In genomic region chr15:98181856-98182570, GRCm38 (mm10) we compare ENCODE assay signal across 10 mouse cellular contexts. TPM values are rescaled to one million over a fixed set of nuclear protein-coding genes. Genes with fewer than 3 reads are reported as not detected.
DNase-seq lines count a peak whose midpoint lies in the region; ATAC-seq and TF ChIP-seq lines count a peak whose summit lies in the region.
"Had no signal": no experiment of that assay in that cellular context is flagged by ENCODE, and none has a peak within 500 bp of the region (broad histone marks: within the 10 kb centered on the region; RNA-seq: fewer than 3 reads in every experiment).

No protein-coding gene starts in this region.

- peaks cover 7% of the 10 kb centered on the region; the same call in 1 of the 2 replicates for H3K4me1 ChIP-seq in embryonic facial prominence, embryonic 13.5 days
- peaks cover 16% of the 10 kb centered on the region for H3K4me1 ChIP-seq in embryonic facial prominence, embryonic 10.5 days
- H3K4me1 ChIP-seq in intestine, embryonic 16.5 days (ENCODE audit: control insufficient read depth, insufficient read depth, low read length), result peaks cover 4% of the 10 kb centered on the region; the same call in 1 of the 2 replicates
- H3K4me1 ChIP-seq in intestine, postnatal 0 days (replicated peaks; ENCODE audit: control insufficient read depth, insufficient read depth, low read length), result no peaks in the 10 kb centered on the region
- peaks cover 9% of the 10 kb centered on the region; the same call in 1 of the 2 replicates for H3K4me1 ChIP-seq in kidney, embryonic 14.5 days (ENCODE audit: control insufficient read depth, insufficient read depth, low read length)

- no peak overlapping the region for H3K4me3 ChIP-seq in embryonic facial prominence, embryonic 13.5 days
- no peak overlapping the region for H3K4me3 ChIP-seq in embryonic facial prominence, embryonic 10.5 days
- H3K4me3 ChIP-seq in intestine, embryonic 16.5 days (ENCODE audit: low read length), result no peak overlapping the region
- H3K4me3 ChIP-seq in intestine, postnatal 0 days (ENCODE audit: low read depth, low read length), result no peak overlapping the region
- H3K4me3 ChIP-seq in kidney, embryonic 14.5 days (ENCODE audit: low read length), result no peak overlapping the region

- H3K9ac ChIP-seq in embryonic facial prominence, embryonic 13.5 days, result no peak overlapping the region
- no peak overlapping the region for H3K9ac ChIP-seq in intestine, embryonic 16.5 days (ENCODE audit: low read depth, low read length)
- H3K9ac ChIP-seq in intestine, postnatal 0 days (ENCODE audit: low read depth, low read length), result no peak overlapping the region
- no peak overlapping the region for H3K9ac ChIP-seq in kidney, embryonic 14.5 days (ENCODE audit: low read depth, low read length)

- no peak for DNase-seq in embryonic facial prominence, embryonic 10.5 days (ENCODE audit: low spot score)
- DNase-seq in cerebellum, adult 18-20 months, result peak; percentile 26 to 39
- DNase-seq in spleen, adult 12 weeks (ENCODE audit: low spot score), result no peak
- no peak for DNase-seq in testis, postnatal 14 days (ENCODE audit: low spot score)

- no peak for TF ChIP-seq CTCF in intestine, postnatal 0 days (IDR thresholded peaks at IDR 0.05; ENCODE audit: low read depth)

- no peaks in the 10 kb centered on the region for H3K9me3 ChIP-seq in embryonic facial prominence, embryonic 13.5 days
- no peaks in the 10 kb centered on the region for H3K9me3 ChIP-seq in embryonic facial prominence, embryonic 10.5 days
- no peaks in the 10 kb centered on the region for H3K9me3 ChIP-seq in intestine, embryonic 16.5 days (ENCODE audit: control insufficient read depth, low read length)
- H3K9me3 ChIP-seq in intestine, postnatal 0 days (ENCODE audit: control insufficient read depth), result no peaks in the 10 kb centered on the region
- H3K9me3 ChIP-seq in kidney, embryonic 14.5 days (ENCODE audit: control insufficient read depth, low read length), result no peaks in the 10 kb centered on the region

- ATAC-seq in embryonic facial prominence, embryonic 13.5 days (ENCODE audit: insufficient number of reproducible peaks, insufficient read depth, low FRiP score, low TSS enrichment, low read depth), result no peak
- peak; percentile 6; the same call in 1 of the 2 replicates for ATAC-seq in intestine, embryonic 16.5 days
- ATAC-seq in intestine, postnatal 0 days, result no peak
- no peak for ATAC-seq in kidney, embryonic 14.5 days (ENCODE audit: low FRiP score, low TSS enrichment)

- no peak overlapping the region for H3K27ac ChIP-seq in embryonic facial prominence, embryonic 13.5 days
- H3K27ac ChIP-seq in embryonic facial prominence, embryonic 10.5 days (replicated peaks), result no peak overlapping the region
- no peak overlapping the region for H3K27ac ChIP-seq in intestine, embryonic 16.5 days (ENCODE audit: low read length)
- H3K27ac ChIP-seq in intestine, postnatal 0 days (ENCODE audit: low read depth, low read length), result no peak overlapping the region
- peak overlapping the region; percentile 47; the same call in 1 of the 2 replicates for H3K27ac ChIP-seq in kidney, embryonic 14.5 days (ENCODE audit: low read depth, low read length)

- peaks cover 10% of the 10 kb centered on the region for H3K27me3 ChIP-seq in embryonic facial prominence, embryonic 13.5 days
- peaks cover 30% of the 10 kb centered on the region for H3K27me3 ChIP-seq in embryonic facial prominence, embryonic 10.5 days (replicated peaks; ENCODE audit: low read depth, poor library complexity, severe bottlenecking)
- H3K27me3 ChIP-seq in intestine, embryonic 16.5 days (replicated peaks; ENCODE audit: control insufficient read depth, insufficient read depth, low read length), result no peaks in the 10 kb centered on the region; the same call in 1 of the 2 replicates
- H3K27me3 ChIP-seq in intestine, postnatal 0 days (replicated peaks; ENCODE audit: control insufficient read depth, insufficient read depth, low read length), result 0 out of 2 replicates have a peak, but pooled peaks cover 12% of the 10 kb centered on the region
- no peaks in the 10 kb centered on the region for H3K27me3 ChIP-seq in kidney, embryonic 14.5 days (ENCODE audit: control insufficient read depth, insufficient read depth, low read length)

- H3K4me2 ChIP-seq in embryonic facial prominence, embryonic 13.5 days, result peak overlapping the region; percentile 70
- no peak overlapping the region for H3K4me2 ChIP-seq in intestine, embryonic 16.5 days (ENCODE audit: low read depth, low read length)
- no peak overlapping the region for H3K4me2 ChIP-seq in intestine, postnatal 0 days (replicated peaks; ENCODE audit: low read depth)
- H3K4me2 ChIP-seq in kidney, embryonic 14.5 days (replicated peaks; ENCODE audit: low read depth, low read length), result no peak overlapping the region

- 67% methylated on average over 12 of the region's 12 CpGs for WGBS in embryonic facial prominence, embryonic 13.5 days
- WGBS in embryonic facial prominence, embryonic 10.5 days, result 70% methylated on average over 12 of the region's 12 CpGs
- 61% methylated on average over 12 of the region's 12 CpGs for WGBS in intestine, embryonic 16.5 days
- 63% methylated on average over 12 of the region's 12 CpGs for WGBS in intestine, postnatal 0 days
- 48% methylated on average over 12 of the region's 12 CpGs for WGBS in kidney, embryonic 14.5 days

- H3K36me3 ChIP-seq in embryonic facial prominence, embryonic 13.5 days, result no peaks in the 10 kb centered on the region
- no peaks in the 10 kb centered on the region for H3K36me3 ChIP-seq in embryonic facial prominence, embryonic 10.5 days (replicated peaks)
- H3K36me3 ChIP-seq in intestine, embryonic 16.5 days (ENCODE audit: control insufficient read depth, insufficient read depth, low read length), result no peaks in the 10 kb centered on the region
- H3K36me3 ChIP-seq in intestine, postnatal 0 days (ENCODE audit: control insufficient read depth, insufficient read depth), result no peaks in the 10 kb centered on the region
- no peaks in the 10 kb centered on the region for H3K36me3 ChIP-seq in kidney, embryonic 14.5 days (ENCODE audit: control insufficient read depth, insufficient read depth, low read length)

RNA-seq across cellular contexts. Expression of gene Olfr288, which starts 13.3 kb away (rescaled TPM):
- polyA plus RNA-seq in embryonic facial prominence, embryonic 13.5 days (2015; fragmentation: Nextera tagmentation; extraction: Ambion mirVana), result not detected in 2 replicates
- polyA plus RNA-seq in embryonic facial prominence, embryonic 10.5 days (2016; fragmentation: Nextera tagmentation; extraction: Ambion mirVana), result not detected in 2 replicates
- not detected in 2 replicates for polyA plus RNA-seq in intestine, embryonic 16.5 days (2015; fragmentation: Nextera tagmentation; extraction: Ambion mirVana)
- not detected in 2 replicates for polyA plus RNA-seq in intestine, postnatal 0 days (2015; fragmentation: Nextera tagmentation; extraction: Ambion mirVana)
- not detected in 2 replicates for polyA plus RNA-seq in kidney, embryonic 14.5 days (2014; fragmentation: Nextera tagmentation; extraction: Ambion mirVana)
- polyA plus RNA-seq: Patski; small intestine, adult 2 months had no signal

RNA-seq across cellular contexts. Expression of gene Ccdc184, which starts 15.1 kb away (rescaled TPM):
- polyA plus RNA-seq in embryonic facial prominence, embryonic 13.5 days (2015; fragmentation: Nextera tagmentation; extraction: Ambion mirVana), result 1.1 and 1.9 TPM in 2 replicates
- 2.1 and 2.5 TPM in 2 replicates for polyA plus RNA-seq in embryonic facial prominence, embryonic 10.5 days (2016; fragmentation: Nextera tagmentation; extraction: Ambion mirVana)
- polyA plus RNA-seq in intestine, embryonic 16.5 days (2015; fragmentation: Nextera tagmentation; extraction: Ambion mirVana), result 1.4 and 1.7 TPM in 2 replicates
- polyA plus RNA-seq in intestine, postnatal 0 days (2015; fragmentation: Nextera tagmentation; extraction: Ambion mirVana), result 0.87 and 1.2 TPM in 2 replicates
- 0.99 and 1.2 TPM in 2 replicates for polyA plus RNA-seq in kidney, embryonic 14.5 days (2014; fragmentation: Nextera tagmentation; extraction: Ambion mirVana)
- polyA plus RNA-seq: Patski had no signal

RNA-seq across cellular contexts. Expression of gene Asb8, which starts 16.6 kb away (rescaled TPM):
- polyA plus RNA-seq in embryonic facial prominence, embryonic 13.5 days (2015; fragmentation: Nextera tagmentation; extraction: Ambion mirVana), result 49.2 and 55.3 TPM in 2 replicates
- 38.0 and 43.2 TPM in 2 replicates for polyA plus RNA-seq in embryonic facial prominence, embryonic 10.5 days (2016; fragmentation: Nextera tagmentation; extraction: Ambion mirVana)
- polyA plus RNA-seq in intestine, embryonic 16.5 days (2015; fragmentation: Nextera tagmentation; extraction: Ambion mirVana), result 52.7 and 54.9 TPM in 2 replicates
- 41.9 and 46.6 TPM in 2 replicates for polyA plus RNA-seq in intestine, postnatal 0 days (2015; fragmentation: Nextera tagmentation; extraction: Ambion mirVana)
- 40.6 and 52.6 TPM in 2 replicates for polyA plus RNA-seq in kidney, embryonic 14.5 days (2014; fragmentation: Nextera tagmentation; extraction: Ambion mirVana)

RNA-seq across cellular contexts. Expression of gene Gm44579, which starts 38.8 kb away (rescaled TPM):
- polyA plus RNA-seq in embryonic facial prominence, embryonic 13.5 days (2015; fragmentation: Nextera tagmentation; extraction: Ambion mirVana), result not detected in 2 replicates
- not detected in 2 replicates for polyA plus RNA-seq in embryonic facial prominence, embryonic 10.5 days (2016; fragmentation: Nextera tagmentation; extraction: Ambion mirVana)
- not detected in 2 replicates for polyA plus RNA-seq in intestine, embryonic 16.5 days (2015; fragmentation: Nextera tagmentation; extraction: Ambion mirVana)
- polyA plus RNA-seq in intestine, postnatal 0 days (2015; fragmentation: Nextera tagmentation; extraction: Ambion mirVana), result not detected in 2 replicates
- polyA plus RNA-seq in kidney, embryonic 14.5 days (2014; fragmentation: Nextera tagmentation; extraction: Ambion mirVana), result not detected in 2 replicates
- polyA plus RNA-seq: Patski; small intestine, adult 2 months had no signal

RNA-seq across cellular contexts. Expression of gene Olfr287, which starts 38.8 kb away (rescaled TPM):
- polyA plus RNA-seq in embryonic facial prominence, embryonic 13.5 days (2015; fragmentation: Nextera tagmentation; extraction: Ambion mirVana), result not detected in 2 replicates
- polyA plus RNA-seq in embryonic facial prominence, embryonic 10.5 days (2016; fragmentation: Nextera tagmentation; extraction: Ambion mirVana), result not detected in 2 replicates
- polyA plus RNA-seq in intestine, embryonic 16.5 days (2015; fragmentation: Nextera tagmentation; extraction: Ambion mirVana), result not detected in 2 replicates
- polyA plus RNA-seq in intestine, postnatal 0 days (2015; fragmentation: Nextera tagmentation; extraction: Ambion mirVana), result not detected in 2 replicates
- not detected in 2 replicates for polyA plus RNA-seq in kidney, embryonic 14.5 days (2014; fragmentation: Nextera tagmentation; extraction: Ambion mirVana)
- polyA plus RNA-seq: Patski had no signal

Comparison
In these comparisons a context has a peak if more than half of its experiments do, and no peak if none do; other contexts are left out.
1. DNase-seq: peak in cerebellum, adult 18-20 months (2 of 2); none in embryonic facial prominence, embryonic 10.5 days (single experiment), spleen, adult 12 weeks (single experiment) and testis, postnatal 14 days (single experiment).